Mouse (Mus musculus) embryonic facial prominence, embryonic 11.5 days (tissue): ENCODE results near the gene Cyp39a1. TPM values are rescaled to one million over a fixed set of nuclear protein-coding genes. Genes with fewer than 3 reads are reported as not detected.

ENCODE experiments used
- ATAC-seq: fragments of 200-750 bp; cut with Nextera tagmentation; replicated peaks from 2 replicates; pipeline ENCODE4 v1.8.0; 2017; ENCODE audit warnings: low read depth; ENCODE audit not compliant: insufficient number of reproducible peaks, low FRiP score, low TSS enrichment
- DNase-seq: peaks from one replicate; pipeline ENCODE4 v3.0.0-alpha.2; 2015; ENCODE audit warnings: low spot score
- H3K27ac ChIP-seq: fragments of 300-500 bp; sonication (generic); replicated peaks from 2 replicates; pipeline ENCODE4 v1.5.1; 2014; ENCODE audit warnings: mild to moderate bottlenecking, low read depth, low read length, control low read depth
- H3K27me3 ChIP-seq: fragments of 300-500 bp; sonication (generic); 2 replicates; pipeline ENCODE4 v1.6.1; 2014; ENCODE audit warnings: mild to moderate bottlenecking, low read length, moderate library complexity, mixed read lengths; ENCODE audit not compliant: control insufficient read depth, insufficient read depth
- H3K36me3 ChIP-seq: fragments of 300-500 bp; sonication (generic); replicated peaks from 2 replicates; pipeline ENCODE4 v1.6.1; 2014; ENCODE audit warnings: low read depth, mild to moderate bottlenecking, low read length, moderate library complexity, mixed read lengths; ENCODE audit not compliant: control insufficient read depth, insufficient read depth
- H3K4me1 ChIP-seq: fragments of 300-500 bp; sonication (generic); 2 replicates; pipeline ENCODE4 v1.6.1; 2014; ENCODE audit warnings: low read length, mixed read lengths; ENCODE audit not compliant: control insufficient read depth, insufficient read depth
- H3K4me2 ChIP-seq: fragments of 300-500 bp; sonication (generic); 2 replicates; pipeline ENCODE4 v1.6.1; 2014; ENCODE audit warnings: low read depth, mild to moderate bottlenecking, control low read depth, low read length, moderate library complexity
- H3K4me3 ChIP-seq: fragments of 300-500 bp; sonication (generic); 2 replicates; pipeline ENCODE4 v1.5.1; 2014; ENCODE audit warnings: low read depth, low read length, control low read depth
- H3K9ac ChIP-seq: fragments of 300-500 bp; sonication (generic); replicated peaks from 2 replicates; pipeline ENCODE4 v1.6.1; 2014; ENCODE audit warnings: mild to moderate bottlenecking, control low read depth, low read length
- H3K9me3 ChIP-seq: fragments of 300-500 bp; sonication (generic); replicated peaks from 2 replicates; pipeline ENCODE4 v1.6.1; 2016; ENCODE audit warnings: mild to moderate bottlenecking, low read length, inconsistent platforms, mixed read lengths; ENCODE audit not compliant: control insufficient read depth
- WGBS: fragments of 180-500 bp; shearing (Covaris S2); extraction: QIAGEN DNeasy Blood & Tissue Kit; methylation state at CpG from one replicate; pipeline ENCODE4 v1.1.7; 2014; 5-methylcytosine and 5-hydroxymethylcytosine counted together
- polyA plus RNA-seq: library from polyadenylated mRNA; unstranded; fragments of >200 nt; fragmentation: Nextera tagmentation; extraction: Ambion mirVana; gene quantifications from 2 replicates; pipeline ENCODE4 v1.2.1, GENCODE M21; 2014

Gene Cyp39a1
- 29.0 and 32.9 TPM in 2 replicates for polyA plus RNA-seq

DNA sequence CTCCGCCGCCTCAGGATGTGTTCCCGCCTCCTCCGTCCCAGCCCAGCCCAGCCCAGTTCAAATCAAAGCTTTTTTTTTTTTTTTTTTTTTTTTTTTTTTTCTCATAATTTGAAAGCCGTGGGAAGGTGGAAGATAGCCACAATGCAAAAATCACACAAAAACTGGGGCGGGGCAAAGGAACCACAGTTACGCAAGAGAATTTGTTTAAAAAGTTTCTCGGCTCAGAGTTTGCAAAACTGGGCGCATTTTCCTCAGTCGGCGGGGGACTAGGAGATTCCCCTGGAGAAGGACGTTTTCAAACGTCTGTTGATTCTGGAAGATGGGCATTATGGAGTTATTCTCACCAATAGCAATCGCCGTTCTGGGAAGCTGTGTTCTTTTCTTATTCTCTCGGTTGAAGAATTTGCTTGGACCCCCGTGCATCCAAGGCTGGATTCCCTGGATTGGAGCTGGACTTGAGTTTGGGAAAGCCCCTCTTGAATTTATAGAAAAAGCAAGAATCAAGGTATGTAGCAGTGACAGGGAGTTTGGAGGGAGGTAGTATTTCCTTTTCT lies at the start of gene Cyp39a1:
Gene Cyp39a1, plus strand, starts transcription at position 136 of the 554 bp plus-strand sequence.
- no peaks in the 10 kb centered on the region for H3K27me3 ChIP-seq

DNA sequence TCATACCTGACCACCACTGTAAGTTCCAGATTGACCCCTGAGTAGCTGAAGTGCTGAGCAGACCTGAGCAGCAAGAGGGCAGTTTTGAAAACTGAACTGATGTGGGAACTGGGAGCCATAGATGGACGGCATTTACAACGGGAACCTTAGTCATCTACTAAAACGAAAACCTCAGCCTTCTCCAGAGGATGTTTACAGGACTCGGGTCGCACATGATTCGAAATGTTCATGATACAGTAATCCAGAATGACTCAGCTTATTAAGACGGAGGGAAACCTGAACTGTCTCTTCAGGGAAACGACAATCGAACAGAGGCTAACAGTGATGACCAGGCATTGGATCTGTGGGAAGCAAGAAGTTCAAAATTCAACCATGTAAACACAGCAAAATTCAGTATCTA lies 48.1 kb upstream of the Cyp39a1 start:
- no peaks in the 10 kb centered on the region for H3K36me3 ChIP-seq
- H3K9me3 ChIP-seq = no peaks in the 10 kb centered on the region
- no peaks in the 10 kb centered on the region for H3K4me1 ChIP-seq
- H3K27ac ChIP-seq = no peak overlapping the region
- H3K9ac ChIP-seq = no peak overlapping the region
- H3K27me3 ChIP-seq = no peaks in the 10 kb centered on the region
- DNase-seq (no peak), ATAC-seq (no peak)
- 86% methylated on average over 9 of the region's 9 CpGs for WGBS
- H3K4me2 ChIP-seq = no peak overlapping the region
- H3K4me3 ChIP-seq = no peak overlapping the region

More for the DNA sequence above, at the start of gene Cyp39a1:
- Histone ChIP-seq H3K9ac (peak within 1 kb of the TSS; percentile 84), H3K27ac (no peak within 1 kb of the TSS; the same call in 1 of the 2 replicates), H3K4me3 (peak within 1 kb of the TSS; percentile 86), H3K4me1 (no peaks in the 10 kb centered on the region), H3K4me2 (peak within 1 kb of the TSS; percentile 80), H3K9me3 (no peaks in the 10 kb centered on the region), H3K36me3 (no peaks in the 10 kb centered on the region)
- DNase-seq = peak; percentile 55
- ATAC-seq = no peak; the same call in 1 of the 2 replicates
- WGBS = 0% methylated on average over 17 of the region's 17 CpGs

DNA sequence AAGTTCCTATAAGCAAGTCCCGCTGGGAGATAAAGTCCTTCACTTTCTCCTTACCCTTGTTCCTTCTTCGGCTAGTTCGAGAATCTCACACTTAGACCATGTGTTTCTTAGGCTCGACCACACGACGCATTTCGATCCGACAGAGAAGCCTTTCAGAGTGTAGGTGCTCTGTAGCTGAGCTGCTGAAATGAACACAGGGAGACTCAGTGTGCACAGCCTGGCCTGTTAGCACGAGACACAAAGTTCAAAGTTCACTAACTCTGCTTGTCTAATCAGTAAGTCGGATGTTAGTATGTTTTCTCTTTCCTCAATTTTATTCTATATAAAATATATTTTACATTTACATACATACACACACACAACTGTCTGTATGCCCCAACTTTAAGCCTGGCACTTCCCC lies 45.1 kb upstream of the Cyp39a1 start:
- WGBS = 95% methylated on average over 10 of the region's 10 CpGs
- ATAC-seq = no peak

DNA sequence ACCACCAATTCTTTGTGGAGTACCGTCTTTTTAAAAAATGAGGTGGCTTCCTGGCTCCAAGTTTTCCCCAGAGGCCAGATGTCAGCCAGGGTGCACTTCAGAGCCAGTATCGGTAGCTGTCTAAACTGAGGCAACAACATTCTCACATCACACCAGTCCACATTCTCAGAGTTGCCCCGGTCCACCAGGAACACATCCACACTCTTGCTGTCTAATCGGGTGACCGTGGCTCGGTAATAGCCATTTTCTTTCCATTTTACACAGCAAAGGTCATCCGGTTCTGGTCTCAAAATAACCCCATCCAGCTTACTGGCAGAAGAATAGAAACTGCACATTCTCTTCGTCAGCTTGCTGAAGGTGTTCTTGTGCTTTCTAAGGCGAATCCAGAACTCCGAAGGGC lies 39.0 kb upstream of the Cyp39a1 start:
- WGBS = 89% methylated on average over 10 of the region's 10 CpGs
- Histone ChIP-seq H3K27ac (no peak overlapping the region), H3K4me3 (no peak overlapping the region), H3K9me3 (no peaks in the 10 kb centered on the region), H3K36me3 (no peaks in the 10 kb centered on the region), H3K27me3 (peaks cover 32% of the 10 kb centered on the region), H3K9ac (no peak overlapping the region), H3K4me2 (no peak overlapping the region), H3K4me1 (peaks cover 7% of the 10 kb centered on the region; the same call in 1 of the 2 replicates)
- DNase-seq = no peak
- ATAC-seq = no peak

More for the DNA sequence above, 45.1 kb upstream of the Cyp39a1 start:
- no peaks in the 10 kb centered on the region for H3K27me3 ChIP-seq
- no peak overlapping the region for H3K27ac ChIP-seq
- no peaks in the 10 kb centered on the region for H3K9me3 ChIP-seq
- no peaks in the 10 kb centered on the region for H3K36me3 ChIP-seq
- H3K4me3 ChIP-seq = no peak overlapping the region
- no peaks in the 10 kb centered on the region for H3K4me1 ChIP-seq
- H3K4me2 ChIP-seq = no peak overlapping the region
- no peak overlapping the region for H3K9ac ChIP-seq
- DNase-seq = no peak

DNA sequence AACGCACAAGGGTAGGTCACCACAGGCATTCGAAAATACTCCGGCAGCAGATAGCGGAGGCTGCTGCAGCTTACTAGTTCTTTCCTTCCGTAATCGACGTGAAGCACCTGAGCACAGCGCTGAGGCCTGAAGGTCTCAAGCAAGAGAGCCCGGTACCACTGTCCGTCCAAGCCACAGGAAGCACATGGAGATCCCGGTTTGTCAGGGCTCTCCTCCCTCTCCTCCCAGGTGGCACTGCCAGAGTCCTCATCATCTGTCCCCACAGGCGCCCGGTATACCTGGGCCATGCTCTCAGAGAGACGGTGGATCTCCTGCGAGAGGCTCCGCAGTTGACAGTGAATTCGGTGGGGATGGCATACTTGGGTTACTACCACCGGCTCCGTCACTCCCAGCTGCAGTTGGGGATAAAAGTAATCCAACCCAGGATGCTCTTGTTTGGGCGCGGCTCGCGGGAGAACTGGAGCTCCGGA lies 38.2 kb upstream of the Cyp39a1 start:
- Histone ChIP-seq H3K9me3 (no peaks in the 10 kb centered on the region), H3K4me1 (peaks cover 7% of the 10 kb centered on the region; the same call in 1 of the 2 replicates), H3K27me3 (peaks cover 32% of the 10 kb centered on the region), H3K27ac (no peak overlapping the region), H3K4me2 (peak overlapping the region; percentile 88), H3K4me3 (no peak overlapping the region), H3K9ac (no peak overlapping the region), H3K36me3 (no peaks in the 10 kb centered on the region)
- ATAC-seq = no peak; the same call in 1 of the 2 replicates
- DNase-seq = no peak
- 17% methylated on average over 23 of the region's 24 CpGs for WGBS

DNA sequence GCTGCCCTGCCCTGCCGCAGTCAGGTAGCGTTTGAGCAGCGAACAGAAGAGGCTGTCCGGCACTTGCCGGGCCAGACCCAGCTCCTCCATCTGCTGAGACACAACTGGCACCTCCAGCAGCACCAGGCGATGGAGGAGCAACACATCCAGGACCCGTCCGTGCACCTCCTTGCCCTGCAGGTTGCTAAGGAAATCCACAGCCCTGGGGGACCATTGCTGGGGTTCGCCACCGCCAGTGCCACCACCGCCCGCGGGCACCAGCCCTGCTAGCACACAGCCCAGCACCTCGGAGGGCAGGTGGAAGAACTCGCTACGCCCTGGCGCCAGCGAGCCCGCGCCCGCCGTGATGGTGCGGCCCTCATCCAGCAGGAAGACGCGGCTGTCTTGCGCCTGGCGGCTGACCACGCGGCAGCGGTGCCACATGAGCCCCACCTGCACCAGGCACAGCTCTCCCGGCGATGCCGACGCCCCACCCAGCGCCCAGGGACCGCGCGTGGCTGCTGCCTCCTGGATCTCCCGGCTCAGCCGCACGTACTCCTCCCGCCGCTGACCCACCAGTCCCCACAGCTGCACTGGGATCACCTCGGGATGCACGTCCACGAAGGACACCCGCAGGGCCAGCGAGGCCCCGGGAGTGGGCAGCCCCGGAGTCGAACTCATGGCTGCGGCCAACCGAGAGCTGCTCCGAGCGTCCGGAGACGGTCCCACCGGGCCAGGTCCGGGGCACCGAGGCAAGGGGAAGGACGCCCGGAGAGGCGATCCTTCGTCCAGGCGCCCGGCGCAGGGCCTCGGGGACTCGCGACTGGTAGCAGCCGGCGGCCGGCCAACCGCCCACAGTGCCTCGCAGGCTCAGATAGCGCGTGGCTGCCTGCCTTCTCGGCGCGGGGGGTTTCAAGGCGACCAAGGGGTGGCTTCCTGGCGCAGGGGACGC lies 37.5 kb upstream of the Cyp39a1 start, which contains the start of gene Tdrd6:
Gene Tdrd6, minus strand, starts transcription at position 804 of the 931 bp plus-strand sequence.
- peaks cover 7% of the 10 kb centered on the region; the same call in 1 of the 2 replicates for H3K4me1 ChIP-seq
- no peaks in the 10 kb centered on the region for H3K36me3 ChIP-seq
- DNase-seq (peak; percentile 18), ATAC-seq (0 out of 2 replicates have a peak, but pooled peaks have one; percentile 52)
- H3K27ac ChIP-seq = no peak within 1 kb of the TSS
- no peaks in the 10 kb centered on the region for H3K9me3 ChIP-seq
- H3K27me3 ChIP-seq = peaks cover 32% of the 10 kb centered on the region
- H3K9ac ChIP-seq = peak within 1 kb of the TSS; percentile 28
- 3% methylated on average over 80 of the region's 83 CpGs for WGBS
- H3K4me2 ChIP-seq = peak within 1 kb of the TSS; percentile 88
- peak within 1 kb of the TSS; percentile 39 for H3K4me3 ChIP-seq

DNA sequence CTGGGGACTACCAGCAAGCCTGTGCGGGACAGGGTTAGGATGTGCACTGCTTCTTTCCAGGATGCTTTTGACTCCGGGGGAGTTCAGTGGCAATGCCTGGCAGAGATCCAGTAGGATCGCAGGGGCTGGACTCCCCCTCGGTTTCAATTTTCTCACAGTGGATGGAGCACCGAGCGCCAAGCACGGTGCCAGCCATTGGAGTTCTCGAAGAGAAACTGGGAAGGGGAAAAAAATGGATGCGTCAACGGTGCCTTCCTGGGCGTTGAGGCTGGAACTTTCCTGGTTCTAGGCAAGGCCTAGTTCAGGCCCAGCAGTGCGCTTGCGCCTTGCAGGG lies 36.8 kb upstream of the Cyp39a1 start:
- Histone ChIP-seq H3K9ac (no peak overlapping the region), H3K9me3 (no peaks in the 10 kb centered on the region), H3K36me3 (no peaks in the 10 kb centered on the region), H3K27ac (no peak overlapping the region), H3K4me2 (peak overlapping the region; percentile 88), H3K4me1 (peaks cover 7% of the 10 kb centered on the region; the same call in 1 of the 2 replicates), H3K4me3 (peak overlapping the region; percentile 39), H3K27me3 (peaks cover 32% of the 10 kb centered on the region)
- WGBS = 46% methylated on average over 13 of the region's 13 CpGs
- ATAC-seq (0 out of 2 replicates have a peak, but pooled peaks have one; percentile 21), DNase-seq (no peak)
